Mouse (Mus musculus): ENCODE data around the gene Zfp790.

Gene Zfp790

GRCm38 (mm10) chr7:29815910-29816429 lies at the start of gene Zfp790:
TSS of gene Zfp790 (plus strand) at chr7:29816114.
- DNase-seq: peak; percentile 78

GRCm38 (mm10) chr7:29767058-29767686 lies 48.7 kb upstream of the Zfp790 start:
- DNase-seq: peak; percentile 77

GRCm38 (mm10) chr7:29768090-29768900 lies 47.6 kb upstream of the Zfp790 start, which contains the start of gene Zfp84:
TSS of gene Zfp84 (plus strand) at chr7:29768552.
- peak; percentile 82 for DNase-seq

GRCm38 (mm10) chr7:29768980-29769379 lies 46.9 kb upstream of the Zfp790 start:
- DNase-seq: no peak

GRCm38 (mm10) chr7:29773503-29773902 lies 42.4 kb upstream of the Zfp790 start:
- DNase-seq: no peak

GRCm38 (mm10) chr7:29774371-29774770 lies 41.5 kb upstream of the Zfp790 start:
- DNase-seq: no peak

- DNase-seq: no peak
Measured at GRCm38 (mm10) chr7:29776568-29776967, 39.3 kb upstream of the Zfp790 start.

GRCm38 (mm10) chr7:29777372-29777771 lies 38.5 kb upstream of the Zfp790 start:
- no peak for DNase-seq

- DNase-seq: peak; percentile 84
Measured at GRCm38 (mm10) chr7:29783871-29784551, 31.9 kb upstream of the Zfp790 start, which contains the start of gene Zfp30. TSS of gene Zfp30 (plus strand) at chr7:29783998.

- no peak for DNase-seq
Measured at GRCm38 (mm10) chr7:29785023-29785422, 30.9 kb upstream of the Zfp790 start.

- DNase-seq: no peak
Measured at GRCm38 (mm10) chr7:29785888-29786287, 30.0 kb upstream of the Zfp790 start.

- no peak for DNase-seq
Measured at GRCm38 (mm10) chr7:29792906-29793305, 23.0 kb upstream of the Zfp790 start.

- DNase-seq: no peak
Measured at GRCm38 (mm10) chr7:29807046-29807445, 8.9 kb upstream of the Zfp790 start.

GRCm38 (mm10) chr7:29812244-29812643 lies 3.7 kb upstream of the Zfp790 start:
- DNase-seq: no peak

GRCm38 (mm10) chr7:29814381-29814780 lies 1.5 kb upstream of the Zfp790 start:
- no peak for DNase-seq

- DNase-seq: no peak
Measured at GRCm38 (mm10) chr7:29815061-29815784, 691 bp upstream of the Zfp790 start.

GRCm38 (mm10) chr7:29818619-29819254 lies 2.8 kb downstream of the Zfp790 start:
- peak; percentile 58 for DNase-seq

GRCm38 (mm10) chr7:29828001-29828400 lies 12.1 kb downstream of the Zfp790 start:
- no peak for DNase-seq

- DNase-seq: no peak
Measured at GRCm38 (mm10) chr7:29829804-29830203, 13.9 kb downstream of the Zfp790 start.

GRCm38 (mm10) chr7:29836816-29837215 lies 20.9 kb downstream of the Zfp790 start:
- no peak for DNase-seq

GRCm38 (mm10) chr7:29839256-29839655 lies 23.3 kb downstream of the Zfp790 start:
- no peak for DNase-seq

- DNase-seq: no peak
Measured at GRCm38 (mm10) chr7:29842105-29842504, 26.2 kb downstream of the Zfp790 start.
